Mouse (Mus musculus) MEL (cell line): ENCODE measurements around the gene Akirin2.

ENCODE experiments used
- CHD1 ChIP-seq: IDR thresholded peaks from 2 replicates; pipeline ENCODE4 v1.6.1; 2012; ENCODE audit warnings: low read depth, mild to moderate bottlenecking, inconsistent platforms, low read length, improper control_type of control experiment
- CTCF ChIP-seq, 3 experiments: IDR thresholded peaks in 2 of 3; conservative IDR thresholded peaks in 1 of 3; 2 replicates each; pipeline ENCODE4 v1.5.1; 2011 to 2012; ENCODE audit warnings: low read length in 3 of 3, low read depth in 2 of 3, mild to moderate bottlenecking in 2 of 3, improper control_type of control experiment in 1 of 3, inconsistent platforms in 1 of 3, mixed read lengths in 1 of 3, moderate library complexity in 1 of 3; ENCODE audit not compliant: control insufficient read depth in 1 of 3, insufficient read depth in 1 of 3, poor library complexity in 1 of 3, severe bottlenecking in 1 of 3
- EP300 ChIP-seq, 2 experiments: IDR thresholded peaks; 2 replicates each; pipeline ENCODE4 v1.6.1; 2011; ENCODE audit warnings: improper control_type of control experiment in 2 of 2, low read length in 2 of 2, low read depth in 1 of 2, mild to moderate bottlenecking in 1 of 2
- GABPA ChIP-seq: IDR thresholded peaks from 2 replicates; pipeline ENCODE4 v1.6.1; 2012; ENCODE audit warnings: low read depth, mild to moderate bottlenecking, inconsistent platforms, low read length, improper control_type of control experiment, moderate library complexity
- MEF2A ChIP-seq: IDR thresholded peaks from 2 replicates; pipeline ENCODE4 v1.6.1; 2014; ENCODE audit warnings: low read depth, mild to moderate bottlenecking, inconsistent platforms, low read length, improper control_type of control experiment; ENCODE audit not compliant: poor library complexity, insufficient replicate concordance, severe bottlenecking; ENCODE audit errors: extremely low read depth
- MYC ChIP-seq: IDR thresholded peaks from 2 replicates; pipeline ENCODE4 v1.6.1; 2011; ENCODE audit warnings: low read depth, mild to moderate bottlenecking, low read length, improper control_type of control experiment, moderate library complexity
- POLR2AphosphoS2 ChIP-seq: IDR thresholded peaks from 2 replicates; pipeline ENCODE4 v1.6.1; 2011; ENCODE audit warnings: low read length, improper control_type of control experiment
- USF1 ChIP-seq: IDR thresholded peaks from 2 replicates; pipeline ENCODE4 v1.6.1; 2014; ENCODE audit warnings: low read depth, mild to moderate bottlenecking, inconsistent platforms, low read length, improper control_type of control experiment, moderate library complexity
- USF2 ChIP-seq, 2 experiments: IDR thresholded peaks; 2 replicates each; pipeline ENCODE4 v1.6.1; 2011 to 2012; ENCODE audit warnings: improper control_type of control experiment in 2 of 2, low read length in 2 of 2, borderline replicate concordance in 1 of 2, inconsistent platforms in 1 of 2, low read depth in 1 of 2, mild to moderate bottlenecking in 1 of 2; ENCODE audit not compliant: insufficient read depth in 1 of 2
- ZNF384 ChIP-seq: IDR thresholded peaks from 2 replicates; pipeline ENCODE4 v1.6.1; 2012; ENCODE audit warnings: low read depth, mild to moderate bottlenecking, inconsistent platforms, low read length, improper control_type of control experiment

DNA sequence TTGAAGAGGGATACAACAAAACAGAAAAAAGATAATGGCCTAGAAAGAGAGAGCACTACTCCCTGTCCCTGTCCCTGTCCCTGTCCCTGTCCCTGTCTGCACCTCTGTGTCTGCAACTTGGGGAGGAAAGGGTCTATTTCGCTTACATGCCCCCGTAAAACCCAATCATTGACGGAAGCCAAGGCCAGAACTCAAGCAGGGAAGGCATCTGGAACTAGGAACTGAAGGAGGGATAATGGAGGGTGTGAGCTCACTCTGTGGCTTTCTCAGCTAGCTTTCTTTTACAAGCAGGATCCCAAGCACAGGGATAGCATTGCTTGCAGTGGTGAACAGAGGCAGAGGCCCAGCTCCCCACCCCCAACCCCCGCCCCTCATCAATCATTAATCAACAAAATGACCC, 21.4 kb upstream of the Akirin2 start:
- TF ChIP-seq EP300 (IDR thresholded peaks at IDR 0.05; ENCODE audit: low read depth in 1 of 2, low read length in 2 of 2) (no peak), USF1 (no peak), POLR2AphosphoS2 (no peak), CHD1 (no peak), ZNF384 (no peak), CTCF (IDR thresholded peaks at IDR 0.05 in 2 of 3, conservative IDR thresholded peaks at IDR 0.05 in 1 of 3; ENCODE audit: control insufficient read depth in 1 of 3, insufficient read depth in 1 of 3, low read depth in 2 of 3, low read length in 3 of 3, poor library complexity in 1 of 3, severe bottlenecking in 1 of 3) (no peak), MEF2A (no peak), USF2 (IDR thresholded peaks at IDR 0.05; ENCODE audit: borderline replicate concordance in 1 of 2, insufficient read depth in 1 of 2, low read depth in 1 of 2, low read length in 2 of 2) (no peak), MYC (no peak), GABPA (no peak)
